Comparison of ENCODE assay signal across 14 mouse cellular contexts in the genomic region with DNA sequence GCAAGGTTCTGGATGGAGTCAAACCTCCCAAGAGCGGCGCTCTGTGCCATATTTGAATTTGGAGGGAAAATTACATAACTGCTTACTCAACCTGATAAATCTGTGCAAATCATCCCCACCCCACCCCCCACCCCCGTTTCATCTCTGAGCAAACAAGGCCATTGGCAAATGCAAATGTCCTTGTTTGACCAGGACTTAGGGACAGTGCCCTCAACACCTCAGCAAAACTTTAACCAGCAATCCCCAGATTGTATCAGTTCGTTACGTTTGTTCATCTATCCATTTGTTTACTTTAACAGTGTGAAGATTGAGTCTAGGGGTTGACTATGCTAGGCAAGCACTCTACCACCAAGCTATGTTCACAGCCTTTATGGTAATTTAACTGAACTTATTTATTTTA.
"Had no signal": no experiment of that assay in that cellular context is flagged by ENCODE, and none has a peak within 500 bp of the region (broad histone marks: within the 10 kb centered on the region; RNA-seq: fewer than 3 reads in every experiment).

No protein-coding gene starts in this region.

- H3K4me2 ChIP-seq: limb, embryonic 13.5 days; midbrain, embryonic 12.5 days; midbrain, embryonic 15.5 days had no signal

- H3K27me3 ChIP-seq: limb, embryonic 13.5 days; midbrain, embryonic 12.5 days; midbrain, embryonic 15.5 days had no signal

- H3K4me1 ChIP-seq: limb, embryonic 10.5 days; midbrain, embryonic 12.5 days; midbrain, embryonic 15.5 days had no signal

- H3K9ac ChIP-seq: limb, embryonic 13.5 days; midbrain, embryonic 12.5 days; midbrain, embryonic 15.5 days had no signal

- DNase-seq: kidney, adult 2 months; kidney, postnatal 10 days; kidney, postnatal 36 days; layer of hippocampus, postnatal 36 days; lung, adult 2 months; lung, postnatal 14 days; lung, postnatal 4 days; thymus, adult 18-20 months; thymus, postnatal 36 days had no signal

- H3K36me3 ChIP-seq: limb, embryonic 10.5 days; limb, embryonic 13.5 days; midbrain, embryonic 12.5 days; midbrain, embryonic 15.5 days had no signal

- ATAC-seq: intestine, postnatal 0 days; midbrain, embryonic 15.5 days had no signal

- H3K4me3 ChIP-seq: limb, embryonic 10.5 days; limb, embryonic 13.5 days; midbrain, embryonic 12.5 days; midbrain, embryonic 15.5 days had no signal

- H3K9me3 ChIP-seq: limb, embryonic 10.5 days; limb, embryonic 13.5 days; midbrain, embryonic 12.5 days; midbrain, embryonic 15.5 days had no signal

- H3K27ac ChIP-seq: limb, embryonic 10.5 days; limb, embryonic 13.5 days; midbrain, embryonic 12.5 days; midbrain, embryonic 15.5 days had no signal
